Mouse (Mus musculus): ENCODE results near the gene Hist1h2ad.
"Not testable (repeated sequence)": the region's sequence is repeated elsewhere in the genome, so short reads cannot be mapped to it uniquely, and the experiment has no call there.

The Hist1h2ad gene

GRCm38 (mm10) chr13:23541497-23541896 is 32.7 kb upstream of the Hist1h2ad start:
- no peak for DNase-seq (ENCODE audit: low spot score)

- DNase-seq (ENCODE audit: low spot score), result peak; percentile 64
Observed at GRCm38 (mm10) chr13:23542225-23542980, 31.8 kb upstream of the Hist1h2ad start.

GRCm38 (mm10) chr13:23542999-23543607 is 31.1 kb upstream of the Hist1h2ad start, which contains the start of gene Hist1h2bh:
Gene Hist1h2bh, minus strand, starts transcription at chr13:23543392.
- DNase-seq (ENCODE audit: low spot score), result peak; percentile 95

- DNase-seq (ENCODE audit: low spot score), result peak; percentile 98
Observed at GRCm38 (mm10) chr13:23543965-23544786, 30.0 kb upstream of the Hist1h2ad start, which contains the start of gene Hist1h3f. Gene Hist1h3f, plus strand, starts transcription at chr13:23544052.

- DNase-seq (ENCODE audit: low spot score), result not testable (repeated sequence)
Observed at GRCm38 (mm10) chr13:23544787-23545120, 29.4 kb upstream of the Hist1h2ad start.

- DNase-seq (ENCODE audit: low spot score), result no peak
Observed at GRCm38 (mm10) chr13:23546694-23547093, 27.5 kb upstream of the Hist1h2ad start.

GRCm38 (mm10) chr13:23550761-23551145 is 23.4 kb upstream of the Hist1h2ad start:
- DNase-seq (ENCODE audit: low spot score), result peak; percentile 82

GRCm38 (mm10) chr13:23551146-23551834 is 22.9 kb upstream of the Hist1h2ad start, which contains the start of gene Hist1h4f:
Gene Hist1h4f, minus strand, starts transcription at chr13:23551648.
- DNase-seq (ENCODE audit: low spot score), result peak; percentile 98

GRCm38 (mm10) chr13:23551931-23552914 is 22.0 kb upstream of the Hist1h2ad start:
- no peak for DNase-seq (ENCODE audit: low spot score)

- DNase-seq (ENCODE audit: low spot score), result no peak
Observed at GRCm38 (mm10) chr13:23552962-23553361, 21.2 kb upstream of the Hist1h2ad start, which contains the start of gene Hist1h1d. Gene Hist1h1d, plus strand, starts transcription at chr13:23553262.

- DNase-seq (ENCODE audit: low spot score), result peak; percentile 71
Observed at GRCm38 (mm10) chr13:23554393-23554792, 19.8 kb upstream of the Hist1h2ad start.

GRCm38 (mm10) chr13:23554925-23555838 is 19.0 kb upstream of the Hist1h2ad start:
- peak; percentile 97 for DNase-seq (ENCODE audit: low spot score)

GRCm38 (mm10) chr13:23555839-23556416 is 18.3 kb upstream of the Hist1h2ad start:
- DNase-seq (ENCODE audit: low spot score), result peak; percentile 96

GRCm38 (mm10) chr13:23556906-23557305 is 17.3 kb upstream of the Hist1h2ad start:
- no peak for DNase-seq (ENCODE audit: low spot score)

GRCm38 (mm10) chr13:23560699-23561098 is 13.5 kb upstream of the Hist1h2ad start:
- peak; percentile 50 for DNase-seq (ENCODE audit: low spot score)

- DNase-seq (ENCODE audit: low spot score), result not testable (repeated sequence)
Observed at GRCm38 (mm10) chr13:23561531-23561882, 12.7 kb upstream of the Hist1h2ad start.

- peak; percentile 97 for DNase-seq (ENCODE audit: low spot score)
Observed at GRCm38 (mm10) chr13:23561883-23562659, 12.1 kb upstream of the Hist1h2ad start, which contains the start of gene Hist1h3e. Gene Hist1h3e, minus strand, starts transcription at chr13:23562369.

All from embryo, embryonic 10.5 days (tissue).